Mouse (Mus musculus): ENCODE data around the gene Pitpna.

The Pitpna gene

DNA sequence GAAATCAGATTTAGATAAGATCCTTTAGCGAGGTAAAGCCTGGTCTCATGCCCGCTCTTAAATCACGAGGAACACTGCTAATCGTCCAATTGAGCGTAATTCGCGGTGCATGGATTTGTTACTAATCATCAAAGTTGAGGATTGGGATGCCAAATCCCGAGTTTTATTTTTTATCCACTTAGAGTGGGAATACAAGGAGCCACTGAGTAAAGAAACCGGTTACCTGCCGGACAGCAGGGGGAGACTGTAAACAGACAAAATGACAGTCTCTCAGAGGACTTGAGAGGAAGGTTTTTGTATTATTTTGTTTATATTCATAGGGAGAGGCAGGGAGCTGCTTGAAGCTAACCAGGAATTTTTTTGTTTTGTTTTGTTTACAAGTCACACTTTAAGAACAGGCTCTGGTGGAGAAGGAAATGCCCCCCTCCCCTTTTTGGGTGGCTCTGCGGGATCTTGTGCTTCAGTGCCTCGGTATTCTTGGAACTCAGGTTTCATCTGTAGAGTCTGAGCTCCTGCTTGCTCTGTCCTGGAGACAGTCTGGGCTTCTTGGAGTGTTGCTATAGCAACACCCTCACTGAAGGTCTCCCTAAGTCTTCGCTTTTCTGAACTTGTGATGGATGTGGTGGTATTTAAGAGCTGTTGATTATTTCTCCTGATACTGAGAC is 43.8 kb downstream of the Pitpna start:
- peak; percentile 55 for DNase-seq (ENCODE audit: low read depth, low spot score)

DNA sequence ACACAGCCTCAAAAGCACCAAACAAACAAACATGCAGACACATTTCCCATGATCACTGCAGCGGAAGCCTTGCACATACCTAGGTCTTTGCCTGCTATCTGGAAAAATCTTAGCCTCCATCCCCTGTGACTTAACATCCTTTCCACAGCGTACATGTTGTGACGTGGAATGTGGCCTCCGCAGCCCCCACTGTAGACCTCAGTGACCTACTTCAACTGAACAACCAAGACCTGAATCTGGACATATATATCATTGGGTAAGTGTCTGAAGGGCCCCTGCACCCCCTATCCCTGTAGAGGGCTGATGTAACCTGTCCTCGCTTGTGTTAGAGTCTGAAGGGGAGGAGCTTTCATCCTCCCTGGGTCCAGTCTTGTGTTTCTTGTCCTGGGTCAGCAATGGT is 45.0 kb downstream of the Pitpna start:
- no peak for DNase-seq (ENCODE audit: low read depth, low spot score)

DNA sequence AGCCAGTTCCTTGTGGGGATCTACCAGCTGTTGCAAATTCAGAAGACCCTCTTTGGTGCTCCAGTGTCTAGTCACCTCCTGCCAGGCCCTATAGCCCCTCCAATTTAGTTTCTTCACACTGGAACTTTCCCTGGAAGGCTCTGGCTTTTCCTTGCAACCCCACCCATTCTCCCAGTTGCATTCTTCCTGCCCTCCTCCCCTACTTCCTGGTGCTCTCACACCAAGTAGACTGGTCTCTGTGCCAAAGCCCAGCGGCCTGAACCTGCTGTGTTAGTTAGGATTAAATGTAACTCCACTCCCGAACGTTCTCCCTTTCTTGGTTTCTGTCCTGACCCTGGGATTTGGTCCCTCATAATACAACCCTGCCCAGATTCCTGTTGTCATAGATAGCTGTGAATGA is 46.9 kb downstream of the Pitpna start:
- no peak for DNase-seq (ENCODE audit: low read depth, low spot score)

DNA sequence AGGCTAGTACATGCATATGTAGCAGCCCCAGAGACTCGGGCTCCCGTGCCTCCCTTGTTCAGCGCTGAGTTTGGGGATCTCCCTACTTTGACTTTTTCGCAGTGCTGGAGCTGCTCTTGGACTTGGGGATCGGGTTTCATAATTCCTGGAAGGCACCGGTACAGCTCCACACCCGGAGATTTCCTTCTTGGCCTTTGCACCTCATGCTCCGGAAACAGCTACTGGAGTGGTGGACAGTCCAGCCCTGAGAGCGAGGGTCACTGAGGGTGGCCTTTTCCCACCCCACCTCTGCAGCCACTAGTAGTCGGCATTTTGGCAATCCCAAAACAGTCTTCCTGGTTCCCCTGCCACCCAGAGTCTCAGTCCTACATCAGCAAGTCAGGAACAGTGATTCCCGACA is 47.4 kb downstream of the Pitpna start:
- DNase-seq (ENCODE audit: low read depth, low spot score) = no peak

DNA sequence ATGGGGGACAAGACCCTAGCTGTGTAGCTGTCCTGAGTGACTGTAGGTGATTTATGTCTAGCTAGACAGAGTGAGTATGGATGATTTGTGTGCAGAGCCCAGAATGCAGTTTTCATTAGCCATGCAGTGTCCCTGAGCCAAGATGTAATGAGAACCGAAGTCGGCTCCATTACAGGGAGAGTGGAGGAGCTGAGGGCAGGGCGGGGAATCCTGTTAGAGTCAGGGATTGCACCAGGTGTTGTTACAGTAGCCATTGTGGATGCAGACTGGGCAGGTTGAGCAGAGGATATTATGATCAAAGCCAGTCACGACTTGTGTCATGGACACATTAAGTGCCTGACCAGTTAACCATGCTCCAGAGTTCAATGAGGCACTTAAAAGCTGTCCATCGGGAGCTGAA is 55.4 kb downstream of the Pitpna start:
- DNase-seq (ENCODE audit: low read depth, low spot score) = no peak

DNA sequence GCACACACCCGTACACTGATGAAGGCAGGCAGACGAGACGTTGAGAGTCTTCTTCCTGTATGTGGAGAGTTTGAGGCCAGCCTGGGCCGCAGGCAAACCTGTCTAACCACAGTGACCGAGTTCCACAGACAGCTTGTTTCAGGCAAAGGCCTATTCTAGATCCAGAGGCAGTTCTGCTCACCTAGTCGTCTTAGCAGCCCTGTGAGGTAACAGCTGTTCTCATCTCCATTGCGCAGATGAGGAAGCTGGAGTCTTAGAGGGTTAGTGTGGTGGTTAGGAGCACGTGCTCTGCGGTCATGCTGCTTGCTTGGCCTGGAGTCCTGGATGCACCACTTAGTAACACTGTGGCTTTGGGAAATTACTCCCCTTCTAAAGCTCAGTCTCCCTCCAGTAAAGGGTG is 56.8 kb downstream of the Pitpna start:
- no peak for DNase-seq (ENCODE audit: low read depth, low spot score)

DNA sequence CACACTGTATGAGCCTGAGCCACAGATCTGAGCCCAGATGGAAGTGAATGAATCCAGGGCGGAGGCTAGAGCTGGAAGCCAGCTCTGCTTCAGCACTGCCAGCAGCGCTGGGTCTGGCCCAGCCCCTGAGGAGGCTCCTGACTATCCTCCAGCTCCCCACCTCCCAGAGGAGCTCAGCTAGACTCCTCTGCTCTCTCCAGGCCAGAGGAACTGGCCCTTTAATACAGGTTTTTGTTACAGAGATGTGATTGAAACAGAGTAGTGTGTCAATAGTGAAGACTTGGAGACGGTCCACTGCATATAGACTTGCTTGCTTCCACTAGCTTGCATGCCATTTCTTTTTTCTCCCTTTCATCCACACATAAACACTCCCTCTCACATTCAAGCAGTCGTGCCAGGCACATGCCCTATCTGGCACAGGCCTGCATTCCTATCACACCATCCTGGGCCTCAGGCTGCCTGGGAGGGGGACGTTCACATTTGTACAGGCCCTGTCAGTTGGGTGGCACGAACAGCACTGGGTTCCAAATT is 59.8 kb downstream of the Pitpna start:
- no peak for DNase-seq (ENCODE audit: low read depth, low spot score)

DNA sequence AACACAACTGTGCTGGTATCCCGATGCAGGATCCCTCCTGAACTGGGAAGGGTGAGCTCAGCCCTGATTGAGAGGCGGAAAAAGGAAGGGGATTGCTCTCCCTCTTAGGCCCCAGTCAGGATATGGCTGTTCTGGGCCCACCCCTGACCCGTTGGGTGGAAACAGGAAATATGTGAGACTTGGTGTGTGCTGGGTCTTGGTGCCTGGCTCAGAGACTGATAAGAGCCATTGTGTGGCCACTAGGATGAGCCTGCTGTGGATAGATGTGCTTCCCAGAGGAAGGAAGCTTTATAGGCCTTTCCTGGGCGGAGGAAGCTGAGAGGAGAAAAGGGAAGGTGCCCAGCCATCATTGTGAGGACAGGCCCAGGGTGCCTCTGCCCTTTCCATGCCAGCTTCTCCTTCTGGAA is 61.3 kb downstream of the Pitpna start:
- DNase-seq (ENCODE audit: low read depth, low spot score) = no peak

DNA sequence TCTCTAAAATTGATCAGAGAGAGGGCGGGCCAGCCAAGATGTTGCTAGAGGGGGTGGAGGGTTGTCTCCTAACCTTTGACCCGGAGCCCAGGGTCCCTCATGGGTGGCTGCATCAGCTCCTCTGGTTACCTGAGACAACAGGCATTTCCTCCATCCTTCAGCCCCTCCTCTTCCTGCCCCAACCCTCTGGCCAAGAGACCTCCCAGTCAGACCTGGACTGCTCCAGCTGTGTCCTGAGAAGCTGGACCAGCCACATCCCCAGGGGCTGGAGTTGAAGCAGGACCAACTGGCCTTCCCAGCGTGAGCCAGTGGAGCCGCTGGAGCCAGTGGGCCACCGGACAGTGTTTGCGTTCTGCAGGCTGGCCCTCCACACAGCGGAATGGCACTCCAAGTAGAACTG is 62.4 kb downstream of the Pitpna start, which contains the start of gene Myo1c:
Gene Myo1c (plus strand): TSS at position 194 of the 400 bp plus-strand sequence.
- no peak for DNase-seq (ENCODE audit: low read depth, low spot score)

DNA sequence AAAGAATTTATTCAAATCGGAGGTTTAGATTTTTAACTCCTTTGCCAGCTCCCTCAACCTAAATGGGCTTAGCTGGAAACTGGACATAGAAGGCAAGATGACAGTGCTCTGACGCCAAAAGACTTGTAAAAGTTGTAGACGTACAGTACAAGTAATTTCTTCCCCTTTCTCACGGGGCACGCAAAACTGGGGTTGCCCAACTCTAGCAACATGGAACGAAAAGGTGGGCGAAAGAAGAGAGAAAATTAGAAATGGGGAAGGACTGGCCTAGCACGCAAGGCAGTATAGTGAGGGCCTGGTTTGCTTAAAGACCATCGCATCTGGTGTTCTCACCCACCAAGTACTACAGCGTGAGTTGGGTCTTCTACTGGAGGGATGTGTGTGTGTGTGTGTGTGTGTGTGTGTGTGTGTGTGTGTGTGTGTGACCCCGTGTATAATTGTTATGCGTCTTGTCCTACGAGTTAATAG is 63.1 kb downstream of the Pitpna start:
- no peak for DNase-seq (ENCODE audit: low read depth, low spot score)

DNA sequence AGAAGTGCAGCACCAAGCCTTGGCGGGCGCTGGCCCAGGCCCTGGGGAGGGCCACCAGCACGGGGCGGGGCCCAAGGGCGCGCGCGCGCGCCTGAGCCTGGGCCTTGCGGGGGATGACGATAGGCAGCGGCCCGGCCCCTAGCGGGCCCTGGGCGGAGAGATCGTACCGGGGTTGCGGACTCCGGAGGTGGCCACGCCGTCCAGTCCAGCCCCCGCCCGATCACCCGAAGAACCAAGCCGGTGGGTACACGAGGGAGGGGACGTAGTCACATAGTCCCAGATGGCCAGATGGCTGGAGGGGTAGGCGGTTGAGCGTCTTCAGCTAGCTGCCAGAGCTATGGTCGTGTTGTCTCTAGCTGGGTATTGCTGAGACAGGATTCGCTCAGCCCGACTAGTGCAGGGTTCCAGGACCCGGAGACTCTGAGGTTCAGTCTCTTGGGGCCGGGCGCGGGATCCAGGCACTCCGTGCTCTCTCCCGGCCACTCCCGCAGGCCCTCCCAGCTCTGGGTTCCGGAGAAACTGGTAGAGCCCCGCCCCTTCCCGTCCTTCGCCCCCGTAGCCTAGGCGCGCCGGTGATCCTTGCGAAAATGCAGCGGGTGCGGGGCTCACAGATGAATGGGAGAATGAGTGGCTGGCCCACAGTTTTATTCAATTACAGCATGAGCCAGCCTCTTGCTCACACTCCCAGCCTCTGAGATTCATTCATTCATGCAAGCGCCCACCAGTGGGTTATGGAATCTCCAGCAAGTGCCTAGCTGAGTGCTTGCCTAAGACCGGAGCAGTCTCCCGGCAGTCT is 63.7 kb downstream of the Pitpna start:
- DNase-seq (ENCODE audit: low read depth, low spot score) = peak; percentile 83

DNA sequence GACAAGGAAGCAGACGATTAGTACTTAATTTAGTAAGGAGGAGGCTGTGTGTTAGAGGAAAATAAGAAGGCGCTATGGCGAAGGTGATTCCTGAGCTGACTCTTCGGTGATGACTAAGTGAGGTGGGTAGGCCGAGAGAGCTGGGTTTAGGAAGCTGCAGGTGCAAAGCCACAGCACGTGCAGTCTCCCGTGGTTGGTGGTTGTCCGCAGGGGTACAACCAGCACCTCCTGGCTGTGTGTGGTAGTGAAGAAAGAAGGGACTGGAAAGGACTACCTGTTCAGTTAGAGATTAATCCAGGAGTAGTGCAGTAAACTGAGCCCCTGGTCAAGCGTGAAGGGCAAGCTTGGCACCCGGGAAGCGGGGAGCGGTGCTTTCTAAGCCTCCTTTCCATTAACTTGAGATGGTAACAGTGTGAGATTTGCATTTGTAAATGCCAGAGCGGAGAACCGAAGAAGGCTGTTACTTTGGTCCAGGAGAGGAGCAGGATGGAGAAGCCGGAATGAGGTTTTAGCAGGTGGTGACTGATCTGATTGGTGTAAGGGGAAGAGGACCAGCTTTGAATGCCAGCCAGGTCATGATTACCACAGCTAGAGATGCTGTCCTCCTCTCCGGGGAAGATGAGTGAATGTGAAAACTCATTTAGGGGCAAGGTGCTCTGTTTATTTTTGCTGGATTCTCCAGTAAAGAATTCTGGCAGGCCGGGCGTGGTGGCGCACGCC is 64.5 kb downstream of the Pitpna start:
- DNase-seq (ENCODE audit: low read depth, low spot score) = peak; percentile 63

DNA sequence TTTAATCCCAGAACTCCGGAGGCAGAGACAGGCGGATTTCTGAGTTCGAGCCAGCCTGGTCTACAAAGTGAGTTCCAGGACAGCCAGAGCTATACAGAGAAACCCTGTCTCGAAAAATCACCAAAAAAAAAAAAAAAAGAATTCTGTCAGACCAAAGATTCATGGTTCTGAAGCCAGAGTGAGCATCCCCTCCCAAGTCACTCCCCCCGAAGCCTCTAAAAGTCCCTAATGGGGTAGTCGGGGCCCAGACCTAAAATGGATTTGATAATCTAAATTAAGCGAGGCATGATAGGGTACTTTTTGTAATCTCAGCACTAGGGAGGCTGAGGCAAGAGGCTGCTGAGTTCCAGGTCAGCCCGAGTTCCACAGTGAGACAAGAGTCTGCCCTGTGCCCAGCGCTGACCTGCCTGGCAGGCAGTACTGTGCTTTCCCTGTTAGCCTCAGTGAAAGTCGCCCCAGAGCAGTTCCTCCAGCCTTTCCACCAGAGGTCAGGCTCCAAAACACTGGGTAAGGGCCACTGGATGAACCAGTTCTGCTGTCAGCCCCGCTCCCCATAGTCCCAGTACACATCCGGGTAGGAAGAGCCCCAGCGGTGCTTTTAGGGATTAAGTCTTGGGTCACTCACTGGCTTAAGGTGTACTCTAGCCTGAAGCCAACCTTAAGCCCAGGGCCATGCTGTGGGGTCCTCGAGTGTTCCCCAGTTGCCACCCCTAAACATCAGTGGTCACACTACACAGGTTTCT is 65.2 kb downstream of the Pitpna start:
- no peak for DNase-seq (ENCODE audit: low read depth, low spot score)

DNA sequence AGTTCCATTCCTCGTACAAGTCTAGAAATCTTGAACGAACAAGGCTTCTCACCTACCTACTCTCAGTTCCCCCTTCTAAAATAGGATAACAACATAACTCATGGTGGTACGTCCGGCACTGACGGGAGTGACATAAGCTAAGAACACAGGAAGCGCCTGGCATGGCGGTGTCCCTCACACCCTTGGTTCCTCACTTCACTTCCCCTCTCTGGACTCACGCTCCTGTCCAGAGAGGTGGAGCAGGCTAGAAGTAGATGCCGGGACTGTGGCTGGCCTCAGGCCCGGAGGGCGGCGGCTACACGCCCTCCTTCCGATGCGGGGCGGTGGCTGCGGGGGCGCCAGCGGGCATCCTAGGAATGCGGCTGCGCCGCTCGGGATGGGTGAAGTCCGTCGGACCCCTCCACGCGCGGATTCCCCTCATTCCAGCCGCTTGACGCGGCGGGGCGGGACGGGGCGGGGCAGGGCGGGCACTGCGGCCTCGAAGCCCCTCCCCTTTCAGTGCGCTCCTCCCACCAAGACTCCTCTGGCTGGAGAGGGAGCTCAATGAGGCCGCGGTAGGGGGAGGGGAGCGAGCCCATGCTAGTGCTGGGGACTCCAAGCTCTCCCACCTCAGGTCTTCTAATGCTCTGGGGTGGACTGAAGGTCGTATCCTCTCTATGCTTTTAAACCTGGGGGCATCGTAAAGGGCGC is 66.0 kb downstream of the Pitpna start:
- peak; percentile 78 for DNase-seq (ENCODE audit: low read depth, low spot score)

DNA sequence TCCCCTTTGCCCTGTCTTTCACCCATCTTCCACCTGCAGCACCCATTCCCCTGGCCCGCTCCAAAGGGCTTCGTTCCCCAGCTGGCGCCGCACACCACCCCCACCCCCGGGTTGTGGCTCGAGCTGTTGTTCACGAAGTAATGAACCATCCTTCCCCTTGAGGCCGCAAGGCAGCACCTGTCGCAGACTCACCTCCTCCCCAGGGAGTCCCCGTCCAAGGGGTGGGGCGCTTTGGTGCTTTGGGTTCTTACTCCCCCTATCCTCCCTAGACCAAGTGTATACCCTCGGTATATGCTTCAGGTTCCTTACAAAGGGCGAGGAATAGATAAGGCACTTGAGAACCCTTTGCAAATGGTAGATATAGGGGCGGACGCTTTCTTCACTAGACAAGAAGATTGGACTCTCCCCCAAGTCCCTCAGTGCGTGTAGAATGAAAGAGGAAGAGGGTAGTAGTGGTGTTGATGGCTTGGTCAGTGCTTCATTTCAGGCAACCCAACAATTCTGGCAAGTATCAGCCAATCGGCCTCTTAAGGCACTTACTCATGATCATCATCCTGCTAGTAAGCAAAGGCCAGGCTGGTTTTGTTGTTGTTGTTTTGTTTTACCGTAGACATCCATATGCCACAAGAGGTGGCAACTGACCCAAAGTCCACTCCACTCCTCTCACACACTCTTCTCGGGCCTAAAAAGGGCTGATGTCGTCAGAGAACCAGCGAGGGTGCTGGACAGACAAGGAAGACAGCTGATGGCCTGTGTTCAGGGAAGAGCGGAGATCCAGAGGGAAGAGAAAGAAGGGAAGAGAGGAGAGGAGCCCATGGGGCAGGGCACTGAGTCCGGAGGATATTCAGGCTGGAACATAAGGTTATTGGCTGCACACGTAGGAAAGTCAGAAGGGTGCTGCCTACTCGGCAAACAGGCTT is 66.8 kb downstream of the Pitpna start:
- DNase-seq (ENCODE audit: low read depth, low spot score) = peak; percentile 51

DNA sequence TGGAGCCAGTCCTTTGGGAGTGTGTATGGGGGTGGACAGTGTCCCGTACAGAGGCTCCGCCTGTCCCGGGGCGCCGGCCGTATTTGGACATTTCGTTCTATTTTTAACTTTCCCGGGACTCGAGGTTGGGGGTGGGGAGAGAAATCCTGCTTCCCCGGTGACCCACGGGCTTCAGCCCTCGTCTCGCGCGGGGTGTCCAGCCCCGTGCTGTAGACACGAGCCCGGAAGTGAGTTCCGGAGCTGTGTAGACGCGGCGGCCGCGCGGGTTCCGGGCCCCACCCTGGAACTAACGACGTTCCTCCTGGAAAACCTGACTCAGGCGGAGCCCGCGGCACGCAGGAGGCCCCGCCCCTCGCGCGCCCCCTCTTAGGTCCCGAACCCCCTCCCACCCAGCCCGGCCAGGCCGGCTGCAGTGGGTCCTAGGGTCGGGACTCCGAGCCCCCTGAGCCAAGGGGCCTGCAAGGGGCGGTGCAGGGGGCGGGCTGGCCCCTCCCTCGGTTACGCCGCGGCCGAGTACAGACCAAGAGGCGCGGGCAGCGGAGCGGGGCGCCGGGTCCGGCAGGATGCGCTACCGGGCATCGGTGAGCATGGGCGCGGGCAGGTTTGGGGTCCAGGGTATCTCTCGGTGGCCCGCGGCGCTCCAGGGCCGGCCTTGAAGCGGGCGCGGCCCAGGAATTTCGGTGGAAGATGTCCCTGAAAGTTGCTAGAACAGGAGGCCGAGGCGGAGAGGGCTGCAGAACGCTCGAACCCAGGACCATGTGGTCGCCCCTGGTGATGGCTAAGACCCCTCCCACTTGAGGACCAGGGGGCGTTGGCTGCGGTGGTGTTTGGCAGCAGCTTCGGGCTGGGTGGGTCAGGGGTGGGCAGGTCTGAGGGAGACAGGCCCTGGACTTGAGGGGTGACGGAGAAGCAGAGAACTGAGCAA is 68.0 kb downstream of the Pitpna start:
- DNase-seq (ENCODE audit: low read depth, low spot score) = peak; percentile 80

DNA sequence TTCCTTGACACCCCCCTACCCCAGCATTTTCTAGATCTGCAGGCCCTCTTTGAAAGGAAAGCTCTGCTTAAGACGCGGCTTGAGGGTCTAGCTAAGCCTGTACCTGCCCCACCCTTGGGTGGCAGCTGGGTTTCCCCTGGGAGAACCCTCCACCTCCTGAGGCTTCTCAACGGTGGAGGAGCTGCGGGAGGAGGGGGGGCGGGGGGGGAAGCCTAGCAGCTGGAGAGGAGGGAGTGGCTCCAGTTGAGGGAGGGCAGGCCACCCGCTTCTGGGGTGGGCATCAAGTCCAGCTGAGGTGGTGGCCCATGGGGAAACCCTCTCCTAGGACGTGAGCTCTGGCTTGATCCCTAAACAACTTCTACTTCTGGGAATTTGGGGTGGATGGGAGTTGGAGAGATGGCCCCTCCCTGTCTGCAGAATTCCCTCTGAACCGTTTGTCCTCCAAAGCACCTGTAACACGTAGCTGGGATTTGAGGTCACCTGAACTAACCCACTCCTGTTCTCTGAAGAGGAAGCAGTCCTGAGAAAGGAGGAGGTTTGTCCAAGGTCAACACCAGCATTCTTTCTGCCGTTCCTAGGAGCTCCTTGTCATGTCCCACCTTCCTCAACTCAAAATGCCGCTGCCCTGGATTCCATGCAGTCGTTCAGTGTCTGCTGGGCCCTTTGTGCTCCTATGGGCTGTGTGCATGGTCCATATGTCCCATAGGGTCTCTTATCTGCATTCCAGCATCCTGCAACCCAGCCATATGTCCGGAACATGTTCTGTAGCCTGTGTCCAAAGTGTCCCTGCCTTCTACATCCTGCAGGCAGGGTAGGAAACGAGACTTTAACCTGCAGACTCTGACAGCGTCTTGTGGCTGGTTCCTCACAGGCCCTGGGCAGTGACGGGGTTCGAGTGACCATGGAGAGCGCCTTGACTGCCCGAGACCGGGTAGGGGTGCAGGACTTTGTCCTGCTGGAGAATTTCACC is 69.0 kb downstream of the Pitpna start:
- DNase-seq (ENCODE audit: low read depth, low spot score) = peak; percentile 28

Data from CD4-positive helper T cell, adult 2 months (primary cell).